Mouse (Mus musculus): Measurements from ENCODE around the gene Erbb2. TPM values are rescaled to one million over a fixed set of nuclear protein-coding genes. Genes with fewer than 3 reads are reported as not detected.

Erbb2 gene
- polyA plus RNA-seq (2014; fragmentation: Nextera tagmentation; extraction: Ambion mirVana) = 48.0 and 56.4 TPM in 2 replicates

- Histone ChIP-seq H3K27me3 (ENCODE audit: control insufficient read depth, insufficient read depth, low read length) (no peaks in the 10 kb centered on the region), H3K9me3 (replicated peaks; ENCODE audit: control insufficient read depth, low read length) (no peaks in the 10 kb centered on the region), H3K4me1 (ENCODE audit: control insufficient read depth, insufficient read depth, low read length) (peaks cover 52% of the 10 kb centered on the region), H3K4me2 (peak within 1 kb of the TSS; percentile 80), H3K4me3 (ENCODE audit: low read depth, low read length) (peak within 1 kb of the TSS; percentile 97), H3K36me3 (ENCODE audit: control insufficient read depth, insufficient read depth, low read length) (no peaks in the 10 kb centered on the region), H3K9ac (ENCODE audit: low read depth, low read length) (peak within 1 kb of the TSS; percentile 97), H3K27ac (ENCODE audit: low read depth, low read length) (peak within 1 kb of the TSS; percentile 97)
- peak; percentile 69; the same call in 1 of the 2 replicates for ATAC-seq (replicated peaks; ENCODE audit: insufficient number of reproducible peaks, low FRiP score, low TSS enrichment)
- WGBS (ENCODE audit: insufficient replicate concordance) = under 1% methylated on average over 32 of the region's 49 CpGs
These were observed at the start of gene Erbb2 for GRCm38 (mm10) chr11:98412273-98412796. TSS of gene Erbb2 (plus strand) at chr11:98412470.

- Histone ChIP-seq H3K36me3 (ENCODE audit: control insufficient read depth, insufficient read depth, low read length) (no peaks in the 10 kb centered on the region), H3K27me3 (ENCODE audit: control insufficient read depth, insufficient read depth, low read length) (no peaks in the 10 kb centered on the region), H3K4me2 (no peak overlapping the region), H3K9me3 (replicated peaks; ENCODE audit: control insufficient read depth, low read length) (no peaks in the 10 kb centered on the region), H3K27ac (ENCODE audit: low read depth, low read length) (no peak overlapping the region), H3K4me3 (ENCODE audit: low read depth, low read length) (no peak overlapping the region), H3K9ac (ENCODE audit: low read depth, low read length) (0 out of 2 replicates have a peak overlapping the region, but pooled peaks have one; percentile 5), H3K4me1 (ENCODE audit: control insufficient read depth, insufficient read depth, low read length) (peaks cover 48% of the 10 kb centered on the region)
- WGBS (ENCODE audit: insufficient replicate concordance) = 75% methylated on average over 5 of the region's 5 CpGs
- no peak for ATAC-seq (replicated peaks; ENCODE audit: insufficient number of reproducible peaks, low FRiP score, low TSS enrichment)
These were observed 48.5 kb upstream of the Erbb2 start for GRCm38 (mm10) chr11:98363817-98364216.

- Histone ChIP-seq H3K4me2 (no peak overlapping the region), H3K9ac (ENCODE audit: low read depth, low read length) (no peak overlapping the region), H3K36me3 (ENCODE audit: control insufficient read depth, insufficient read depth, low read length) (no peaks in the 10 kb centered on the region), H3K9me3 (replicated peaks; ENCODE audit: control insufficient read depth, low read length) (no peaks in the 10 kb centered on the region), H3K4me1 (ENCODE audit: control insufficient read depth, insufficient read depth, low read length) (peaks cover 45% of the 10 kb centered on the region), H3K4me3 (ENCODE audit: low read depth, low read length) (no peak overlapping the region), H3K27me3 (ENCODE audit: control insufficient read depth, insufficient read depth, low read length) (no peaks in the 10 kb centered on the region), H3K27ac (ENCODE audit: low read depth, low read length) (no peak overlapping the region)
- 88% methylated on average over 5 of the region's 5 CpGs for WGBS (ENCODE audit: insufficient replicate concordance)
- ATAC-seq (replicated peaks; ENCODE audit: insufficient number of reproducible peaks, low FRiP score, low TSS enrichment) = no peak
These were observed 47.9 kb upstream of the Erbb2 start for GRCm38 (mm10) chr11:98364410-98364809.

GRCm38 (mm10) chr11:98366290-98366689, 46.0 kb upstream of the Erbb2 start:
- no peak overlapping the region for H3K27ac ChIP-seq (ENCODE audit: low read depth, low read length)

GRCm38 (mm10) chr11:98367171-98367862, 45.0 kb upstream of the Erbb2 start:
- 63% methylated on average over 10 of the region's 10 CpGs for WGBS (ENCODE audit: insufficient replicate concordance)
- H3K9ac ChIP-seq (ENCODE audit: low read depth, low read length) = no peak overlapping the region
- peaks cover 58% of the 10 kb centered on the region for H3K4me1 ChIP-seq (ENCODE audit: control insufficient read depth, insufficient read depth, low read length)
- H3K36me3 ChIP-seq (ENCODE audit: control insufficient read depth, insufficient read depth, low read length) = no peaks in the 10 kb centered on the region
- no peak for ATAC-seq (replicated peaks; ENCODE audit: insufficient number of reproducible peaks, low FRiP score, low TSS enrichment)
- H3K4me2 ChIP-seq = no peak overlapping the region; the same call in 1 of the 2 replicates
- H3K27ac ChIP-seq (ENCODE audit: low read depth, low read length) = peak overlapping the region; percentile 62
- H3K4me3 ChIP-seq (ENCODE audit: low read depth, low read length) = no peak overlapping the region
- H3K9me3 ChIP-seq (replicated peaks; ENCODE audit: control insufficient read depth, low read length) = no peaks in the 10 kb centered on the region
- H3K27me3 ChIP-seq (ENCODE audit: control insufficient read depth, insufficient read depth, low read length) = no peaks in the 10 kb centered on the region

More at GRCm38 (mm10) chr11:98366290-98366689, 46.0 kb upstream of the Erbb2 start:
- peaks cover 50% of the 10 kb centered on the region for H3K4me1 ChIP-seq (ENCODE audit: control insufficient read depth, insufficient read depth, low read length)
- WGBS (ENCODE audit: insufficient replicate concordance) = 79% methylated on average over 10 of the region's 10 CpGs
- no peaks in the 10 kb centered on the region for H3K27me3 ChIP-seq (ENCODE audit: control insufficient read depth, insufficient read depth, low read length)
- ATAC-seq (replicated peaks; ENCODE audit: insufficient number of reproducible peaks, low FRiP score, low TSS enrichment) = no peak
- no peak overlapping the region for H3K4me3 ChIP-seq (ENCODE audit: low read depth, low read length)
- no peaks in the 10 kb centered on the region for H3K9me3 ChIP-seq (replicated peaks; ENCODE audit: control insufficient read depth, low read length)
- H3K4me2 ChIP-seq = no peak overlapping the region
- H3K9ac ChIP-seq (ENCODE audit: low read depth, low read length) = no peak overlapping the region
- no peaks in the 10 kb centered on the region for H3K36me3 ChIP-seq (ENCODE audit: control insufficient read depth, insufficient read depth, low read length)

- no peak for ATAC-seq (replicated peaks; ENCODE audit: insufficient number of reproducible peaks, low FRiP score, low TSS enrichment)
- WGBS (ENCODE audit: insufficient replicate concordance) = 59% methylated on average over 7 of the region's 7 CpGs
- H3K36me3 ChIP-seq (ENCODE audit: control insufficient read depth, insufficient read depth, low read length) = no peaks in the 10 kb centered on the region
- H3K4me3 ChIP-seq (ENCODE audit: low read depth, low read length) = no peak overlapping the region
- H3K4me2 ChIP-seq = no peak overlapping the region; the same call in 1 of the 2 replicates
- H3K27me3 ChIP-seq (ENCODE audit: control insufficient read depth, insufficient read depth, low read length) = no peaks in the 10 kb centered on the region
- no peaks in the 10 kb centered on the region for H3K9me3 ChIP-seq (replicated peaks; ENCODE audit: control insufficient read depth, low read length)
- H3K27ac ChIP-seq (ENCODE audit: low read depth, low read length) = peak overlapping the region; percentile 62
- no peak overlapping the region for H3K9ac ChIP-seq (ENCODE audit: low read depth, low read length)
- H3K4me1 ChIP-seq (ENCODE audit: control insufficient read depth, insufficient read depth, low read length) = peaks cover 60% of the 10 kb centered on the region
These were observed 44.4 kb upstream of the Erbb2 start for GRCm38 (mm10) chr11:98367863-98368186.

- Histone ChIP-seq H3K4me2 (no peak overlapping the region), H3K27ac (ENCODE audit: low read depth, low read length) (no peak overlapping the region), H3K4me1 (ENCODE audit: control insufficient read depth, insufficient read depth, low read length) (peaks cover 69% of the 10 kb centered on the region), H3K9ac (ENCODE audit: low read depth, low read length) (no peak overlapping the region), H3K27me3 (ENCODE audit: control insufficient read depth, insufficient read depth, low read length) (no peaks in the 10 kb centered on the region), H3K36me3 (ENCODE audit: control insufficient read depth, insufficient read depth, low read length) (no peaks in the 10 kb centered on the region), H3K9me3 (replicated peaks; ENCODE audit: control insufficient read depth, low read length) (no peaks in the 10 kb centered on the region), H3K4me3 (ENCODE audit: low read depth, low read length) (no peak overlapping the region)
- ATAC-seq (replicated peaks; ENCODE audit: insufficient number of reproducible peaks, low FRiP score, low TSS enrichment) = no peak
- WGBS (ENCODE audit: insufficient replicate concordance) = 72% methylated on average over 6 of the region's 6 CpGs
These were observed 42.9 kb upstream of the Erbb2 start for GRCm38 (mm10) chr11:98369337-98369736.

- H3K9ac ChIP-seq (ENCODE audit: low read depth, low read length) = peak overlapping the region; percentile 16; the same call in 1 of the 2 replicates
- ATAC-seq (replicated peaks; ENCODE audit: insufficient number of reproducible peaks, low FRiP score, low TSS enrichment) = 0 out of 2 replicates have a peak, but pooled peaks have one; percentile 15
- H3K27me3 ChIP-seq (ENCODE audit: control insufficient read depth, insufficient read depth, low read length) = no peaks in the 10 kb centered on the region
- H3K27ac ChIP-seq (ENCODE audit: low read depth, low read length) = no peak overlapping the region
- no peak overlapping the region for H3K4me3 ChIP-seq (ENCODE audit: low read depth, low read length)
- no peaks in the 10 kb centered on the region for H3K9me3 ChIP-seq (replicated peaks; ENCODE audit: control insufficient read depth, low read length)
- 82% methylated on average over 2 of the region's 2 CpGs for WGBS (ENCODE audit: insufficient replicate concordance)
- peaks cover 81% of the 10 kb centered on the region for H3K4me1 ChIP-seq (ENCODE audit: control insufficient read depth, insufficient read depth, low read length)
- H3K4me2 ChIP-seq = no peak overlapping the region
- H3K36me3 ChIP-seq (ENCODE audit: control insufficient read depth, insufficient read depth, low read length) = peaks cover 5% of the 10 kb centered on the region
These were observed 41.7 kb upstream of the Erbb2 start for GRCm38 (mm10) chr11:98370588-98370987.

All from heart, embryonic 11.5 days (tissue).